Mouse (Mus musculus) embryo, embryonic 10.5 days (tissue): Measurements from ENCODE around the gene Nudt12.

Source experiments
- DNase-seq: peaks from one replicate; pipeline ENCODE4 v3.0.0-alpha.2; 2015; ENCODE audit warnings: low spot score

The Nudt12 gene

DNA sequence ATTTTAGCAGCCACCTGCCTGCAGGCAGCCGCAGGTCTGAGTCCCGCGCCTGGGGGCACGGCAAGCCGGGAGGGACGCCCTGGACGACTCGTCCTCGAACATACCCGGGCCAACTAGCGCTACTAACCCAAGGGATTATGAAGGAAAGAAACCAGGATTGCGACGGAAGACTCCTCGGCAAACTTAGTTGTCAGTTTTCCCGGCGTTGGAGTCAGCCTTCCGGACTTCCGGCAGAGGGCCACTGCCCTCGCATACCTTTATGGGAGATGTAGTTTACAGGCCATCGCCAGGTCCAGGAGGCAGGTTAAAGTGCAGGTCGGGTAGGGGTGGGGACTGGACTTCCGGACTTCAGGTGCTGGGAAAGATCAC lies at the start of gene Nudt12:
Gene Nudt12, minus strand, starts transcription at position 282 of the 369 bp plus-strand sequence.
- DNase-seq: peak; percentile 79

- no peak for DNase-seq
These were observed 40.1 kb upstream of the Nudt12 start for GRCm38 (mm10) chr17:59053306-59053705.

DNA sequence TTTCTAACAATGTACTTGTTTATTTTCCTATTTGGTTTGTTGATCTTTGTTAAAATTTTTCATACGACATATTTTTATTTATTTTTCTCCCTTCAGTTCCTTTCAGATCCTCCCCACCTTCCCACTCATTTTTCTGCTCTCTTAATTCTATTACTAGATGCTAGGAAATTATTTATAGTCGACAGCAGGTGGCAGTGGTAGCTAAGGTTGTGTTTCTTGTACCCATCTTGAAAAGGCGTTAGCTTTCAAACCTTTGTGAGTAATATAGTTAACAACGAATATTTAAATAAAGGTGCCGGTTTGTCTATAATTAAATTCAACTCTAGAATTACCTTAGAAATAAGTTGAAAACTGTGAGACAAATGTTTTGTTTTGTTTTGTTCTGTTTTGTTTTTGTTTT lies 26.6 kb upstream of the Nudt12 start:
- peak; percentile 56 for DNase-seq

- no peak for DNase-seq
These were observed 20.3 kb upstream of the Nudt12 start for GRCm38 (mm10) chr17:59033445-59033844.

DNA sequence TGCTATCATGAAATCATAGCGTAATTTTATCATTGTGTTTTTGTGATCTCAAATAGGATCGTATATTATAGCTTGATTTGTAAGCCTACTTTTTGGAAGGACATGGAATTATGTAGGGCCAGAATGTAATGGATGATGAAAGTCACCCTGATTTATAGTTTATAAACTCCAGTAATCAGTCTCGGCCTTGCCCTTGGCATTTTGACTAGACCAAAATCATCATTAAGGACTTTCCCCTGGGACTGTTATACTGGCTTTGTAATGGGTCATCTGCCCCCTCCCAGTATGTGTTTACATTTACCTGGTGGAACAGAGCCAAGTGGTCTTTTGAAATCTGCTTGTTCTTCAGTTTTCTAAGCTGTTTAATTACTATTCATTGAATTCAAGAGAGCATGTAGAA lies 13.2 kb upstream of the Nudt12 start:
- DNase-seq: no peak

DNA sequence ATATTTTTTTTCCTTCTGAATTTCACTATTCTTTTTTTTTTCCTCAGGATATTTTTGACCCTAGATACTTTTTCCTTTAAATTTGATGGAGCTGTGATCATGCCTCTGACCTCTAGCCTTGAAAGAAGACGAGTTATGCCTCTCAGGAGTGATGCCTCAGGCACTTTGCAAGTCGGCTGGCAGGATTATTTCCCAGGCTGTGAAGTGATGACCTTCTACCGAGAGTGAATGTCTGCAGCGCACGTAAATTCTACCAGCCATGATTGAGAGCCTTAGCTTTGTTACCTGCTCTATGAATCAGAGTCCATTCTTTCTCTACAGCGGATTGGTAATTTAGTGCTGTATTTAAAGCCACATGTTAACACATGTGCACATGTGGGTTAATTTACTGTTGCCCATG lies 11.3 kb upstream of the Nudt12 start:
- peak; percentile 49 for DNase-seq

DNA sequence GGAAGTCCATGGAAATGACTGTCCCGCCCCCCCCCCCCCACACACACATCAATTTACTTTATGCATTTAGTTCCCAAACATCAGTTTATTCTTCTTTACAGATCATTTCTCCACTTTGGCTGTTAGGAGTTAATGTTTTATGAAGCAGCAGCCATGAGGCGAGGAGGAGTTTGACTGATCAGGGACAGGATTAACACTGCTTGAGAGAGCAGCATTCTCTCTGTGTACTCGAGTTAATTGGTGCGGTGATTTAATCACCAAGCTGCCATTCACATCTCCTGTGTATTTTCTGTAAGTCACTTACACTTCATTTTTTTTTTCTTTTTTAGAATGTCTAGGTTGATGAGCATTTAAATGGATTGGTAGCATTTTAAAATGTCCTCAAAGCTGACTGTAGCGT lies 10.8 kb upstream of the Nudt12 start:
- DNase-seq: peak; percentile 9

GRCm38 (mm10) chr17:59018666-59019065 lies 5.5 kb upstream of the Nudt12 start:
- DNase-seq: no peak

GRCm38 (mm10) chr17:59012421-59013090 lies 616 bp downstream of the Nudt12 start:
- DNase-seq: peak; percentile 47

GRCm38 (mm10) chr17:59011546-59012307 lies 1.4 kb downstream of the Nudt12 start:
- DNase-seq: no peak

- DNase-seq: no peak
These were observed 21.9 kb downstream of the Nudt12 start, which contains the start of gene Pdzph1 for GRCm38 (mm10) chr17:58991275-58991674. TSS of gene Pdzph1 (minus strand) at chr17:58991375.

GRCm38 (mm10) chr17:58973237-58973636 lies 39.9 kb downstream of the Nudt12 start:
- DNase-seq: no peak

DNA sequence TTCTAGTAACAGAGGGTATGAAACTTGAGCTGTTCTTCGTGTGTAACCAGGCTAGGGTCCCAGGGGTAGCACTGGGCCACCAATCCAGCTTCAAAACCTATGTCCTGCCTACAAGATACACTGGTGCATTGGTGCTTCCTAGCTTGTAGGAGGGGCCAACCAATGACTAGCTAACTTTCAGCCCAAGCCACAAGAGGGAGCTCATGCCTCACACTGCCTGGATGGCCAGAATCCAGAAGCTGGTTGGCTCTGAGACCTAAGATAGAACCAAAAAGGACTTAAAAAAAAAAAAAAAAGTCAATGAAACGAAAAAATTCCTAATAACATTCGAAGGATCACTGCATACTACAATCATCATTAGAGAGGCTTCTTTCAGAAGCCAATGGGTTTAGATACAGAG lies 53.3 kb downstream of the Nudt12 start:
- peak; percentile 66 for DNase-seq

GRCm38 (mm10) chr17:58957055-58957454 lies 56.1 kb downstream of the Nudt12 start:
- no peak for DNase-seq
